Mouse (Mus musculus) frontal cortex, postnatal 14 days (tissue): ENCODE data around the gene Them4.
"Not testable (repeated sequence)": the region's sequence is repeated elsewhere in the genome, so short reads cannot be mapped to it uniquely, and the experiment has no call there.

Experiments used
- DNase-seq, 2 experiments: peaks; one replicate each; pipeline ENCODE4 v3.0.0; 2022; ENCODE audit warnings: low spot score in 2 of 2

Gene Them4

DNA sequence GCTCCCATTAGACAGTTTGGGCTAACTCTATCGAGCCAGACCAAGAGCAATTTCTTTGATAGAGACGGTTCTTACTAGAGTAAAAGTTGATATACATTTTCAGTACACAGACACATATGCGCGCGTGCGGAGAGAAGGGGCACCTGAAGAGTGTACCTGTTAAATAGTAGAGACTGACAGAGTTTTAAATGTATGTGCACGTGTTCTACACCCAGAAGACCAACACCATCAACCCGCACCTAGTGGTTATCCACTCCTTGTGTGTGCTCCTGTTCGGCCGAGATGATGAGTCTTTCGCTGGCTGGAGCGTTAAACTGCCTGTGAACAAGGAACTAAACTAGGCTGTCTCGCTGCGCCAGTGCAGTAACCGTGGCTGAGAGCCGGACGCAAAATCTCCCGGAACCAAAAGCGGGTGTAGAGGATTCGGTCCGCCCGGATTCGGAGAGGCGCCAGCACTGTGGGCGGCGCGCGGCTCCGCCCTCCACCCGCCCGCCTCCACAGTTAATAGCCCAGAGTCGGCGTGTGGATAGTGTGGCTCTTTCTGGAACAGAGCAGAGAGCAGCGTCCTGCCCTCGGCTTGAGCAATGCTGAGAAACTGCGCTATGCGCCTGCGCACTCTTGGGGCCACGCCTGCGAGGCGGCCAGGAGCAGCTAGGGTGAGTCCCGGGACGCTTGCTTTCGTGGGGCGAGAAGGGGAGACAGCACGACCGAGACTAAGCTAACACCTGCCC lies at the start of gene Them4:
Them4 (plus strand) TSS at position 457 of the 731 bp plus-strand sequence.
- DNase-seq = peak; percentile 85

DNA sequence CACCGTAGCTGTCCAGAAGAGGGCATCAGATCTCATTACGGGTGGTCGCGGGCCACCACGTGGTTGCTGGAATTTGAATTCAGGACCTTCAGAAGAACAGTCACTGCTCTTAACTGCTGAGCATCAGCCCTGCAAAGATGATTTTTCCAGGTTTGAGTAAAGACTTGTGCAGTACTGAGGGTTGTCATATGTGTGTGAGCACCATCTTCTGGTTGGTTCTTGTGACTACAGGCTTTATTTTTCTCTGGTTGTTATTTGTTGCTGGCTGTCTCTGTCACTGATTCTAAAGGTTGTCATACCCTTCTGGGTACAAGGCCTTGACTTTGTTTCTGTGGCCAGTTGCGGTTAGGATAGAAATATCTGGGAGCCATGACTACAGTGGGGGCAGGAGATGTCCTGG lies 49.3 kb upstream of the Them4 start:
- no peak for DNase-seq

DNA sequence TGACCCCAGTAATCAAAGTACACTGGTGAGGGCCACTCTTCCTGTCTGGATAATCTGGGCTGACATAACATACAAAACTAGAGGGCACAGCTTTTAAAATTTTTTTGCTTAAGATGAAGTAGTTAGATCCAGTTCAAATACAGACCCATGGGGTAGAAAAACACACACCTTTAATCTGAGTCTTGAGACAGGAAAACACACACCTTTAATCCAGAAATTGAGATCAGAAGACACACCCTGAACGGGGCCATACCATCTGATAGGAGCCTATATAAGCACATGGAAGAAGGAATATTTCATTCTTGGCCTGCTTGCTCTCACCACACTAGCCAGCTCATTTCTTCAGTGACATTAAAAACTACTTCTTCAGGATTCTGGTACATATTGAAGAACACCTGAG lies 46.2 kb upstream of the Them4 start, which contains the start of gene Gm4778:
Gm4778 (plus strand) TSS at position 301 of the 400 bp plus-strand sequence.
- not testable (repeated sequence) for DNase-seq

DNA sequence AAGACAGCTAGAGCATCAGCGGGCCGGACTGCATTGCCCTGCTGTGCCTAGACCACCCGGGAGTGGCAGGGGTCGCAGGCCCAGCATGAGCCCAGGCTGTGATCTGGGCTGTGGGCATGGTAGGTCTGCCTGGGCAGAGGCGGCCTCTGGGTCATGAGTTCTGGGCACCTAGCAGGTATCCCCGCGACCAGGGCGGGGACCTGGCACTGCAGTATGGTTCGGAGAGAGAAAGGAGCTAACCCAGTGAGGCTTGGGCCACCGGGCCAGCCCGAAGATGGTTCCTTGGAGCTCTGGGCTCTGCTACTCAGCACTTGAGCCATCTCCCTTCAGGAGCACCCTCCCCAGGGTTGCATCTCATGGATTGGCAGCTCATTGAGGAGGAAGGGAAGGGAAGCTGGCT lies 33.9 kb upstream of the Them4 start:
- no peak for DNase-seq

DNA sequence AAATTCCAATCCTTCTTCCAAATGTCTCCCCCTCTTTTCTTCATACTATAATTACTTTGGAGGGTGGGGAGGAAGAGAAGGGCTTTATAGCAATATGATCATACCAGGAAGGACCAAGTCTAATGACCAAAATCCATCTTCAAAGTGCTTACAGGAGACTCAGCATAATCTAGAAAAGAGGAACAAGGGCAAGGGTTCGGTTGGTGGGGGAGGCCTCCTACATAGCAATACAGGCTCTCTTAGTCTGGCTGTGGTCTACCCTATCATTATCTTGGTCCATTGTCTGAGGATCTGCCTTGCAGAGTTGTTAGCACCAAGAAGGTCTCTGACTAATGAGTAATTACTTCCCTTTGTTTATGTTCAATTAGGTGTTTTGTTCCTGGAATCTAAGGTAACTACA lies 4.4 kb upstream of the Them4 start:
- DNase-seq = no peak

DNA sequence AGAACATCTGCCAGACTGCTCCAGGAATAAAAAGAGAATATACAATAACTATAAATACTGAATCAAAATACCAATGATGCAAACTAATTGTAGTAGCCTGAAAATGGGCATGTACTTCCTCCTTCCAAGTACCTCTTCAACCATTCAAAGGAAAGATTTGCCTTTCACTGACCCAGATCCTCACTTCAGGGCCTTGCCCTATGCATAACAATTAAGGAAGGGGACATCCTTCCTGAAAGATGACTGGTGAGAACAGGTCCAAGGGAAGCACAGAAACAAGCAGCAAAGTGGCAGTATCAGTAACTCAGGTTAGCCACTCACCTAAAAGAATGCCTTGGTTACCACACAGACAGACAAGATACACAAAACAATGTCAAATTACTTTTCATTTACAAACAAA lies 2.9 kb upstream of the Them4 start:
- no peak for DNase-seq

DNA sequence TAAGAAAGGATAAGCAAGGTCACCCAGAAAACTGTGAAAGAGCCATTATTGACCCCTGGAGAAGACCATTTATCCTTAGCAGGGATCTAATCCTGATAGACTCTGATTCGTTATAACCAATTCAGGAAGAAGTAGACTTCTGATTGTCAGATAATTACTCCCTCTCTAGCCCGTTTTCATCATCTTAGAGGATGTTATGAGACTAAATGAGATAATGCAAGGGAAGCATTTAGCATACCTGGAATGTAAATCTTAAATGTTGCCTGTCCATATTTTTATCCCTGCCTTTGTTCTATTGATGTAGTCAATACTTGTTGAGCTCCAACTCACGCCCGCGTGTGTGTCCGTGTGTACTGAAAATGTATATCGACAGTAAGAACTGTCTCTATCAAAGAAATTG lies 602 bp downstream of the Them4 start:
- no peak for DNase-seq

DNA sequence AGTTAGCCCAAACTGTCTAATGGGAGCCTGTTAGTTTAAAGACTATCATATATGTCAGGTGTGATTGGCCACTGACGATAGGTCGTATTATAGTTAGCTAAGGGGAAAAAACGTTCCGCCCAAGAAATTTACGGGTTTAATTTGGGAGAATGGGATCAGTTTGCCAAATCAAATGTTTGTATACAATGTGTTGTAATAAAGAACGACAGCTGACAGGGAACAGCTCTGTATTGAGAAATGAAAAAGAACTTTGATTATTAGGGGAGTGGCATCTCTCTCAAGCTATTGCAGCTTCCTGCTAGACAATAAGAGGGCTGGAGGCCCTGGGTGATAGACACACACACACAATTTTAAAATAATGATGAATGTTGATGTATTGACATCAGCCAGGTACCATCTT lies 1.0 kb downstream of the Them4 start:
- DNase-seq = no peak

DNA sequence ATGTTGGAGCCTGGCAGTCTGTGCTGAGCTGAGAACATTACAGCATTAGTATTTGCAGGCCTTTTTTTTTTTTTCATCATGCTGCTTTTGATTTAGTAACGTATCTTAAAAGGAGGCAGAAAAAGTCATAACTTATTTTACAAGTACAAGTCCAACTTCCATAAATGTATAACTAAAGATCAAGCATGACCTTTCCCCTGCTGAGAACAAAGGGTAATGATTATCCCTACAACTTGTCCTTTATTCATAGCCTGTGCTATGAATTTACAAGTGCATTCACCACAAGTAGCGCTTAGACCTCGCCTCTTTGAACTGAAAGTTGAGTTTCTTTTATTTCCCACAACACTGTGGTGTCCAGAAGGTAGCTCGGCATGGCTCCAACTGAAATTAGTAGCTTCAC lies 1.5 kb downstream of the Them4 start:
- DNase-seq = no peak

DNA sequence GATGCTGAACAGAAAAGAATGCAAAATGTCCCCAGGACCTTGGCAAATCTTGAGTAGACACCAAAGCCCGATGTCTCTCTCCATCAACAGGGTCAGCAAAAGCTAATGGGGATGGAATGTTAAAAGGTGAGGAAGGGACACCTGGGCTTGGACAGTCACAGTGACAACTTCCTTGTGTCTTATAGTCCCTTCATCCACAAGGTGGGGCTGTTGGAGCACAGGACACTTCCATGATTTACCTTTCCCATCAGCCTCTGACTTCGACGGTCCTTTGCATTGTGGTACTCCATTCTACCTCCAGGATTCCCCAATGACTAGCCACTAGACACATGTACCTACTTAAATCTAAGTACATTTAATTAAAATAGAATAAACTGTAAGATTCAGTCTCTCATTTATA lies 18.8 kb downstream of the Them4 start:
- no peak for DNase-seq

DNA sequence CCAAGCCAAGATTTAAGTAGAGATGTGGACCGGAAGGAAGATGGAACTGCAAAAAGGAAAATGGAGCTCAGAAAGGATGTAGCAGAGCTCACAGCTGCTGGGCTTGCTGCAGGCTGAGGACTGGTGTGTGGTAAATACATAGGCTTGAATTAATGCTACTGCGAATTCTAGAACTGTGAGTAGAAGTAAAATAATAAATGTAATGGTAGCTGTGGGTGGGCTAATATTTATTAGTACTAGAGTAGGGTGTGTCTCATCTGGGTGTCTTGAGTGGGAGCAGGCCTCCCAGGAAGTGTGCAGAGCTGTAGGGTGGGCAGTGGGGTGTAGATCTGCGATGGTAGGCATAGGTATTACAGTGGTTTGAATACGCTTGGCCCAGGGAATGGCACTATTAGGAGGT lies 24.6 kb downstream of the Them4 start:
- DNase-seq = no peak

DNA sequence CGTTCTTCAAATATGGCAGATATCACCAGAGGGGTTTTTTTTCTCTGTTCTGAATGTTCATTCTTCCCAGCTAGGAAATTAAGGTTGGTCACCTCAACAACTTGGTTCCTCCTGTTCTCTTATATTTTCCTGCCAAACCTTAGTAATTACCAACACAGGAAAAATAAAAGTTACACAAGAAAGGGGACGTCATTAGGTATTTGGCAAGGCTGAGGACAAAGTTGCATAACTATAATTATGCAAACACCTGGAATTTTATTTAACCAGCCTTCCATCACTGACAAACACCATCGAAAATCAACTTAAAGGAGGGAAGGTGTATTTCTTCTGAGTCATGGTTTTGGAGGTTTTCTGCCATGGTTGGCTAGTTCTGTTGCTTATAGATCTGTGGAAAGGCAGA lies 28.6 kb downstream of the Them4 start:
- no peak for DNase-seq

DNA sequence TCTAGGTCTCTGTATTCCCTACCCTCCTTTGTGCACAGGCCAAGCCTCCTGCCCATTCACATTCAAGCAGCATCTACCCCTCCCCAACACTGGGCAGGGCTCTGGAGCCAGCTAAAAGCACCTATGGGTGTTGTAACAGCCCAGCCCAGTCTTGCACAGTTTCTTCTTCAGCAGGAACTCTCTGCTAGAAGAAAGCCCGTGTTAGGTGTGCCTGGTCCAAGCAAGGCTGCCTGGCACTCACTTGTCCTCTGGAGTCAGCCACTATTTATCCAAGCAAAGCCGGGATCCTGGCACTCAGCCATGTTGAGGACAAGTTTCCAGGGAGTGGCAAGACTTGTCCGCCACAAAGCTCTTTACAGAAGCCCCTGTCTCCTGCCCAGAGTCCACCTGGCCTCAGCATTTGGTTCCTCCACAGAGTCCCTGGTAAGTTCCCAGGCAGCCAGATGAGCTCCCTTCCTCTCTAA lies 32.1 kb downstream of the Them4 start, which contains the start of gene Them5:
Them5 (plus strand) TSS at position 141 of the 464 bp plus-strand sequence.
- DNase-seq = no peak

DNA sequence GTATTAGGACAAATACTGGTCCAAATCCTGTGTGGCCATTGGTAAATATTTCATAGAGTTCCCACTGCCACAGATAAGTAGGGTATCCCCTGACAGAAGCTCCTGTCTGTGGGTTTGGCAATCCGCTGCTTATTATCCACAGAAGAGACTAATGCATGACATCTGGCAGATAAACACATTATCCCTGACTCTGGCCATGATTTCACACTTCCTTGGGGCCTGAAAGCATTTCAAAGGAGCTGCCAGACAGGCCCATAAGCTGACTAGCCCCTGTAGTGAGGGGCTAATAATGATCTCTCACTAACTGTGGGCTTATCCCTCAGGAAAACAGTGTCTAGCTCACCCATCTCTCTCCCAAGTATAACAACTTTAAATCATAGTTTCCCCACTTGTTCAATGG lies 32.7 kb downstream of the Them4 start:
- no peak for DNase-seq

DNA sequence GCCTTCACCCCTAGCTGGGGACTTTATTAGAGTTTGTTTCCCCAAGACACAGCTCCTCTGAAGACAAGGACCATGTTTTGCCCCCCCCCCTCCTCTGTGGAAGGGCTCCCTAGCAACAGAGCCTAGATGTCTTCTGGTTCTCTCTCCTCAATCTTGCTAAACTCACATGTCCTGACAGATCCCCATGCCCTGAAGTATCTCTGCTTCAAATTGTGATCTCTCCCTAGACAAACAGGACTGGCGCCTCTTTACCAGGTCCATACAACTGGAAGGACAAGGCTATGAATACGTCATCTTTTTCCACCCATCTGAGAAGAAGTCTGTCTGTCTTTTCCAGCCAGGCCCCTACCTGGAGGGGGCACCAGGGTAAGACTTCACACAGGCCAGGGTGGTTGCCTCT lies 34.3 kb downstream of the Them4 start:
- DNase-seq = no peak

DNA sequence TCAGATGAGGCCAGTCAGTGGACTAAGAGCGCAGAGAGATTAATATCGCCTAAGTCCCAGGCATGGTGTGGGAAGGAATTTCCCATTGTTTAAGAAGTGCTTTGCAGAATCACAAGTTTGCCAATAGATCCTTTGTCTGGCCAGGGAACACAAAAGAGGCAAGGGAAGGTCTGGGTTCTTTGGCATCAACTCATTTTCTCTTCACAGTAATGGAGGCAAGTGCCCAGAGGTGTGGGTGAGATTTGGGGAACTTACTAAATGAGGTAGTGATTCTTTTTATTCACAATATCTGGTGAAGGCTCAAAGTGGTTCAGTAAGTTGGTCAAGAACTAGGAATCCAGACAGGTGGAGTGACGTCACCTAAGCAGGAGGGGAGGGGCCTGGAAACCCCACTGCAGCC lies 35.0 kb downstream of the Them4 start:
- no peak for DNase-seq

DNA sequence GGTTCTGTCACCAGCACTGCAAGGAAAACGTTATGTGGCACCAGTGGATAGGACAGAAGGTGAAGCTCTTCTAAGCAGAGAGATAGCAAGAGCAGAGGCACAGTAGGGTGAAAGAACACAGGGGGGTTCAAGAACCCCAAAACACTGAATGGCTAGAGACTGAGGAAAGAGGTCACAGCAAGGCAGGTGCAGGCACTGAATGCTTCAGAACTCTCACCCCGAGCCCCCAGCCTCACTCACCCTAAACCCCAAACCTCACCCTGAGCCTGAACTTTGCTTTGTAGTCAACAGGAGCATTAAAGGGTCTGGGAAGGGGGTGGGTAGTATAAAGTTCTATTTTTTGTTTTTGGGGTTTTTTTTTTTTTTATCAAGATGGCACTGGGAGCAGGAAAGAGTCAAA lies 38.3 kb downstream of the Them4 start:
- DNase-seq = no peak

DNA sequence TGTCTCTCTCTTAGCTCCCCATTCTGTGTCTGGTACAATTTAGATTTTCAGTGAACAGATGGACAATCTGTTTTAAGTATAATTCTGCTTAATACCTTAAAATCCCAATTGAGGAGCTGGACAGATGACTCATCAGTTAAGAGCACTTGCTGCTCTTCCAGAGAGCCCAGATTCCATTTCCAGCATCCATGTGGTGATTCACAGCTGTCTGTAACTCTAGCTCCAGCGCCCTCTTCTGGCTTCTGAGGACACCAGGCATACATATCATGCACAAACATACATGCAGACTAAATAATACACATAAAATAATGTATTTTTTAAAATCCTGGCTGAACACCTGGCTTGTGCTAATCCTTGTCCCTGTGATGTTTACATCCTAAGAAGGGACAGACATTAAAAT lies 50.9 kb downstream of the Them4 start:
- no peak for DNase-seq

DNA sequence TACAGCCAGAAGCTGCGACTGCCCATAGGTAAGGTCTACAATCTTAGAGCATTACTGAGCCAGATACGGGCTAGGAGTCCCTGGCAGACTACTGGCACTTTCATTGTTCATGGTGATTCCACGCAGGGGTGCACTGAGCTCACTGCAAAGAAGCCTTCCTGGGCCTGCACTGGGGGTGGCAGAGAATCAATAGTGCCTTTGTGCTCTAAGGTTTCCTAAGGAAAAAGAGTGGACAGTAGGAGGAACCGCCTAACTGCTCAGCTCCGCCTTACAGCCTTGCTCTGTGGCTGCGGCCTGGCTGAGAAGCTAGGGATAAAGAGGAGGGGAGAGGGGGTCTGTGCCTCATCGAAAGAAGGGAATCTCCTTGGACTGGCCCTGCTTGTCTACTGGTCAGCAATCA lies 52.2 kb downstream of the Them4 start, which contains the start of gene C2cd4d:
C2cd4d (plus strand) TSS at position 301 of the 400 bp plus-strand sequence.
- no peak for DNase-seq

DNA sequence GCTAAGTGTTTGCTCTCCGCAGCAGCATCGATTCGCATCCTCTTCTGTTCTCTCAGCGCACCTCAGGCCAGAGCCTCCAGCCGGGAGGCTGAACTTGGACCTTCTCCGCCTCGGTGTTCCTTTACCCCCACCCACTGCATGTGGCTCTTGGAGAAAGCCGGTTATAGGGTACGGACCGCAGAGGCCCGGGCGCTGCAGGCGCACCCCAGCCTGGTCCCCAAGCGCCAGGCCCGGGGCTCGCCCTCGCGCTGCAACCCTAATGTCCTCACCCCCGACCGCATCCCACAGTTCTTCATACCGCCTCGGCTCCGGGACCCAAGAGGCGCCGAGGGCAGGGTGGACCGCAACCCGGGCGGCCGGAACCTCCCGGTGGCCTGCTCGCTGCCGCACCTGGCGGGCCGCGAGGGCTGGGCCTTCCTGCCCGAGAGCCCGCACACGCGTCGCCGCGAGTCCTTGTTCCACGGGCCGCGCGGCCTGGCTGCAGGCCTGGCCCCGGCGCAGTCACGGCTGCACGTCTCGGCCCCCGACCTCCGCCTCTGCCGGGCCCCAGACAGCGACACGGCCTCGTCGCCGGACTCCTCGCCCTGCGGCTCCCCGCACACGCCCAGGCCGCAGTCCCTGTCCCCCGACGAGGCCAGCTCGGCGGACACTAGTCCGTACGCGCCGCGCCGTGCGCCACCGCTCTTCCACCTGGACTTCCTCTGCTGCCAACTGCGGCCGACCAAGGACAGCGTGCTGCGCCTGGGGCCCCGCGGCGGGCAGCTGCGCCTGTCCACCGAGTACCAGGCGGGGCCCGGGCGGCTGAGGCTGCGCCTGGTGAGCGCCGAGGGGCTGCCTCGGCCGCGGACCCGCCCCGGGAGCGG lies 53.6 kb downstream of the Them4 start:
- DNase-seq = no peak

DNA sequence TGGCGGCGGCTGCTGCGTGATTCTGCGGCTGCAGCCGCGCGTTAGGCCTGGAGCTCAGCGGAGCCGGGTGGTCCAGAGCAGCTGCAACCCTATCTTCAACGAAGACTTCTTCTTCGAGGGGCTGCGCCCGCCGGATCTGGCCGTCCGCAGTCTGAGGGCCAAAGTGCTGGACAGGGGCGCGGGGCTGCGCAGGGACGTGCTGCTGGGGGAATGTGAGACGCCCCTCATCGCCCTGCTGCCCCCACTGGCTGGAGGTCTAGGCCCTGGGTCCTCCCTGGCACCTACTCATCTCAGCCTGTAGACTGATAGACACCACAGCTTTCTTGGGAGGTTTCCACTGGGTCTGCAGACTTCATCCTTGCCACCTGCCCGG lies 54.3 kb downstream of the Them4 start:
- no peak for DNase-seq

DNA sequence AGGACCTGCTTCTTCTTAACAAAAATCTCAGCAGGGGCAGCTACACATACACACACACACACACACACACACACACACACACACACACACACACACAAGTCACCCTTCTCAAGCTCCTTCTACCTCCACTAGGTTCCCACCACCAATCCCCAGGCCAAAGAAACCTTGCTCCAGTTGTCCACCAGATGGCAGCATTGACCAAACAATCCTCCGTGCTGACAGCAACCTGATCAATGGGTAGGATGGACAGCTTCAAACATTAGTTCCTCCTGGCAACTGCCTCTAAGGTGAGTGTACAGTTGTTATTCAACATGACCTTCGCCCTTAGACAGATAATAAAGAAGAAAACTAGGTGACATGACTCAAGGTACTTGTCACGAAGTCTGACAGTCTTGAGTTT lies 56.9 kb downstream of the Them4 start:
- peak; percentile 61 to 77 for DNase-seq

DNA sequence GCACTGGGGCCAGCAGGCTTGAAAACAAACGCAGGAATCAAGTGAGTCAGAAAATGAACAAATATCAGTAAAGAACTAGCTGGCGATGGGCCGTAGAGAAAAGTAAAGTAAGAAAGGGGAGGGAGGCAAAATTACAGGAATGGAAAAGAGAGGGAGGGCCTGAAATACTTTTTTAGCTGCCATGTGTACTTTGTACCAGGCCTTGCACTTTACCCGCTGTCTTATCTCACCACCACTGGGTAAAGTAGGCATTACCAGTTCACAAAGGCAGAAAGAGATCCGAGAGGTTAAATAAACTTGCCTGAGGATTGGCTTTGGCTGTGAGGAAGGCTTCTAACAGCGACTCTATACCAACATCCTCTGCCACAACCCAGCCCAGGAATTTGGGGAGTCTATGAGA lies 57.6 kb downstream of the Them4 start:
- no peak for DNase-seq
